Mouse (Mus musculus) heart, embryonic 11.5 days (tissue): ENCODE results near the gene Polk. TPM values are rescaled to one million over a fixed set of nuclear protein-coding genes. Genes with fewer than 3 reads are reported as not detected.

Experiments
- ATAC-seq: fragments of 200-750 bp; cut with Nextera tagmentation; replicated peaks from 2 replicates; pipeline ENCODE4 v1.8.0; 2017; ENCODE audit warnings: moderate library complexity; ENCODE audit not compliant: insufficient number of reproducible peaks, low FRiP score, low TSS enrichment
- H3K27ac ChIP-seq: fragments of 300-500 bp; sonication (generic); 2 replicates; pipeline ENCODE4 v1.5.1; 2014; ENCODE audit warnings: mild to moderate bottlenecking, low read depth, low read length
- H3K27me3 ChIP-seq: fragments of 300-500 bp; sonication (generic); 2 replicates; pipeline ENCODE4 v1.6.1; 2014; ENCODE audit warnings: mild to moderate bottlenecking, low read length, mixed read lengths; ENCODE audit not compliant: control insufficient read depth, insufficient read depth
- H3K36me3 ChIP-seq: fragments of 300-500 bp; sonication (generic); 2 replicates; pipeline ENCODE4 v1.6.1; 2014; ENCODE audit warnings: mild to moderate bottlenecking, low read length, moderate library complexity, mixed read lengths; ENCODE audit not compliant: control insufficient read depth, insufficient read depth
- H3K4me1 ChIP-seq: fragments of 300-500 bp; sonication (generic); 2 replicates; pipeline ENCODE4 v1.6.1; 2014; ENCODE audit warnings: low read length; ENCODE audit not compliant: control insufficient read depth, insufficient read depth
- H3K4me2 ChIP-seq: fragments of 300-500 bp; sonication (generic); 2 replicates; pipeline ENCODE4 v1.6.1; 2014; ENCODE audit warnings: mild to moderate bottlenecking, moderate library complexity
- H3K4me3 ChIP-seq: fragments of 300-500 bp; sonication (generic); 2 replicates; pipeline ENCODE4 v1.5.1; 2014; ENCODE audit warnings: low read depth, low read length
- H3K9ac ChIP-seq: fragments of 300-500 bp; sonication (generic); 2 replicates; pipeline ENCODE4 v1.6.1; 2014; ENCODE audit warnings: mild to moderate bottlenecking, low read depth, low read length, moderate library complexity
- H3K9me3 ChIP-seq: fragments of 300-500 bp; sonication (generic); replicated peaks from 2 replicates; pipeline ENCODE4 v1.6.1; 2016; ENCODE audit warnings: low read length; ENCODE audit not compliant: control insufficient read depth
- WGBS: fragments of 180-500 bp; shearing (Covaris S2); extraction: QIAGEN DNeasy Blood & Tissue Kit; methylation state at CpG from one replicate; pipeline ENCODE4 v1.1.7; 2014; ENCODE audit not compliant: insufficient replicate concordance; 5-methylcytosine and 5-hydroxymethylcytosine counted together
- polyA plus RNA-seq: library from polyadenylated mRNA; unstranded; fragments of >200 nt; fragmentation: Nextera tagmentation; extraction: Ambion mirVana; gene quantifications from 2 replicates; pipeline ENCODE4 v1.2.1, GENCODE M21; 2014

Gene Polk
- polyA plus RNA-seq, 1 experiment from 2014 or later: 5.8 TPM

- no peaks in the 10 kb centered on the region for H3K36me3 ChIP-seq
- no peaks in the 10 kb centered on the region for H3K27me3 ChIP-seq
- ATAC-seq: no peak
- no peak overlapping the region for H3K9ac ChIP-seq
- H3K27ac ChIP-seq: no peak overlapping the region
- no peak overlapping the region for H3K4me3 ChIP-seq
- no peaks in the 10 kb centered on the region for H3K9me3 ChIP-seq
- H3K4me2 ChIP-seq: no peak overlapping the region
- H3K4me1 ChIP-seq: no peaks in the 10 kb centered on the region
- WGBS: 75% methylated on average over 3 of the region's 3 CpGs
Observed at GRCm38 (mm10) chr13:96538103-96538502, 4.3 kb downstream of the Polk start.

- Histone ChIP-seq H3K9ac (no peak overlapping the region), H3K36me3 (no peaks in the 10 kb centered on the region), H3K4me1 (no peaks in the 10 kb centered on the region), H3K9me3 (no peaks in the 10 kb centered on the region), H3K4me3 (no peak overlapping the region), H3K27ac (no peak overlapping the region), H3K27me3 (no peaks in the 10 kb centered on the region), H3K4me2 (no peak overlapping the region)
- 53% methylated on average over 5 of the region's 5 CpGs for WGBS
- ATAC-seq: no peak
Observed at GRCm38 (mm10) chr13:96536821-96537572, 5.4 kb downstream of the Polk start.

- no peaks in the 10 kb centered on the region for H3K4me1 ChIP-seq
- ATAC-seq: no peak
- no peak overlapping the region for H3K4me2 ChIP-seq
- no peak overlapping the region for H3K9ac ChIP-seq
- H3K4me3 ChIP-seq: no peak overlapping the region
- H3K9me3 ChIP-seq: no peaks in the 10 kb centered on the region
- 61% methylated on average over 2 of the region's 2 CpGs for WGBS
- H3K27ac ChIP-seq: no peak overlapping the region
- no peaks in the 10 kb centered on the region for H3K27me3 ChIP-seq
- no peaks in the 10 kb centered on the region for H3K36me3 ChIP-seq
Observed at GRCm38 (mm10) chr13:96533742-96534141, 8.6 kb downstream of the Polk start.

GRCm38 (mm10) chr13:96532176-96532575, 10.2 kb downstream of the Polk start:
- H3K27me3 ChIP-seq: no peaks in the 10 kb centered on the region
- H3K9me3 ChIP-seq: no peaks in the 10 kb centered on the region
- H3K4me1 ChIP-seq: no peaks in the 10 kb centered on the region
- no peak overlapping the region for H3K9ac ChIP-seq
- no peak overlapping the region for H3K4me3 ChIP-seq
- WGBS: 87% methylated on average over 6 of the region's 6 CpGs
- no peak overlapping the region for H3K27ac ChIP-seq
- H3K4me2 ChIP-seq: no peak overlapping the region
- no peaks in the 10 kb centered on the region for H3K36me3 ChIP-seq
- ATAC-seq: no peak

GRCm38 (mm10) chr13:96530064-96530463, 12.3 kb downstream of the Polk start:
- Histone ChIP-seq H3K4me3 (no peak overlapping the region), H3K27ac (no peak overlapping the region), H3K4me2 (no peak overlapping the region), H3K27me3 (no peaks in the 10 kb centered on the region), H3K36me3 (no peaks in the 10 kb centered on the region), H3K4me1 (no peaks in the 10 kb centered on the region), H3K9me3 (no peaks in the 10 kb centered on the region), H3K9ac (no peak overlapping the region)
- WGBS: 92% methylated on average over 9 of the region's 9 CpGs
- no peak for ATAC-seq

DNA sequence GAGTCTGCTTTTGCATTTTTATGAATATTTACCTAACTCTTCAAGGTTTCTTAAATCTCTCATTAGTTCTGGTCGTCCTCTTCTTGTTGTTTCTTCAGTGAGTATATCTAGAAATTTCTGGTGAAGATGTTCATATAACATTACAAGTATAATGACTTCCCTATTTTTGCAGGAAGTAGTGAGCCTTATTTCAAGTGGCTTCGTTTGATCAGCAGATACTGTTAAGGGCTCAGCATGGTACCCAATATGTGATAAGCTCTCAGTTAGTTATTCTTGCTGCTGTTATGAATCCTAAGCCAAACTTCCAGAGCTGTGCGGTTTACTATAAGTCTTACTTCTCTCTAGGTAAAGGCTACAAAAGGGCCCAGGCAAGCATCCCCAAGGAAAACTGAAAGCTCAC, 12.8 kb downstream of the Polk start:
- H3K27ac ChIP-seq: no peak overlapping the region
- H3K4me1 ChIP-seq: no peaks in the 10 kb centered on the region
- ATAC-seq: no peak
- WGBS: 90% methylated on average over 3 of the region's 3 CpGs
- no peak overlapping the region for H3K4me2 ChIP-seq
- H3K27me3 ChIP-seq: no peaks in the 10 kb centered on the region
- H3K36me3 ChIP-seq: no peaks in the 10 kb centered on the region
- no peak overlapping the region for H3K9ac ChIP-seq
- H3K9me3 ChIP-seq: no peaks in the 10 kb centered on the region
- no peak overlapping the region for H3K4me3 ChIP-seq

DNA sequence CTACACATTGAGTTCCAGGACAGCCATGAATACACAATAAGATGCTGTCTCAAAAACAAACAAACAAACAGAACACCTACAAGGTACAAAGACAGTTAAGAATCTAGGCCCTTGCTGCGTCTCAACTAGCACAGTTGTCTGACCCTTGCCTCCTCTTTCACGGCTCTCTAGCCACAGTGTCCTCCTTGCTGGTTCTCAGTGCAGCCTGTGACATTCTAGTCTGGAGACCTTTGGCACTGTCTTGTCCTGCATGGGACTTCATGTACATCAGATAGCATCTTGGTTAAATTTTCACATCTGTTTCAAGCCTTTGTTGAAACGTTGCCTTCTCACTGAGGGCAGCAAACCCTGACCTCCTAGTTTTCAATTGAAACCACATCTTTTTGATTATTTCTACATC, 13.6 kb downstream of the Polk start:
- WGBS: 86% methylated on average over 3 of the region's 3 CpGs

DNA sequence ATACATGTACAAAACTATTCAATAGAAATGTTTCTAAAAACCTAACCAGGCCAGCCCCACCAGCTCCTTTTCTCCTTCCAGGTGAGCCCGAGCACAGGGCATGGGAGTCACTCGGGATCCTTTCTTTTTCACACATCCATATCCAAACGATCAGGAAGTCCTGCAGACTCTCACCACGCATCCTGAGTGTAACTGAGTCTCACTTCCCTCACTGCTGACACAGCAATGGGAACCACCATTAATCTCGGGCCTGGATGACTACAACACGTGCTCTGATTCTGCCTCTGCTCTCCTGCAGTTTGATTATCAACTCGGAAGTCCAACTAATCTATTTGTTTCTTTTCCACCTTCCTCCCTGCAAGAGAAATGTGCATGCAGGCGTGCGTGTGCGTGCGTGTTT, 14.5 kb downstream of the Polk start:
- no peak overlapping the region for H3K27ac ChIP-seq
- no peak overlapping the region for H3K4me2 ChIP-seq
- no peaks in the 10 kb centered on the region for H3K4me1 ChIP-seq
- no peaks in the 10 kb centered on the region for H3K27me3 ChIP-seq
- H3K4me3 ChIP-seq: no peak overlapping the region
- no peak for ATAC-seq
- H3K9me3 ChIP-seq: no peaks in the 10 kb centered on the region
- H3K9ac ChIP-seq: no peak overlapping the region
- WGBS: 83% methylated on average over 11 of the region's 11 CpGs
- no peaks in the 10 kb centered on the region for H3K36me3 ChIP-seq

More for the DNA sequence above, 13.6 kb downstream of the Polk start:
- no peak overlapping the region for H3K4me2 ChIP-seq
- H3K4me3 ChIP-seq: no peak overlapping the region
- H3K9ac ChIP-seq: no peak overlapping the region
- ATAC-seq: no peak
- no peak overlapping the region for H3K27ac ChIP-seq
- no peaks in the 10 kb centered on the region for H3K36me3 ChIP-seq
- H3K4me1 ChIP-seq: no peaks in the 10 kb centered on the region
- H3K9me3 ChIP-seq: no peaks in the 10 kb centered on the region
- H3K27me3 ChIP-seq: no peaks in the 10 kb centered on the region

DNA sequence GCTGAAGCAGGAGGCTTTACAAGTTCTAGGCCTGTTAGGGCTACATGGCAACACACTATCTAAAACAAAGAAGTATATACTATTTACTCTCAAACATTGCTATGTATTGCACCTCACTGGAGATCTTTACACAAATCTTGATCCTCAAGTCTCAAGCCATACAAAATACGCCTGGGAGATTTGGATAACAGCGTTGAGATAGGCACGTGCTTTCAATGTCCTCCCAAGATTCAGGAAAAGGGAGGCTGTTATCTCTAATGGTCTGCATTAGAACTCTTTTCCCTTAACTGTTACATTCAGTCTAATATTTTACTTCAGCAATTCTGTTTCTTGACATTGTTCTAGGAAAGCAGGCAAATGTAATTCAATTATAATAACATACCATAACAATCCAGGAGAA, 15.4 kb downstream of the Polk start:
- Histone ChIP-seq H3K9ac (no peak overlapping the region), H3K9me3 (no peaks in the 10 kb centered on the region), H3K4me1 (no peaks in the 10 kb centered on the region), H3K36me3 (no peaks in the 10 kb centered on the region), H3K4me2 (no peak overlapping the region), H3K27me3 (no peaks in the 10 kb centered on the region), H3K4me3 (no peak overlapping the region), H3K27ac (no peak overlapping the region)
- ATAC-seq: no peak
- 77% methylated on average over 3 of the region's 3 CpGs for WGBS
